Mouse (Mus musculus) neural tube, embryonic 11.5 days (tissue): Measurements from ENCODE around the gene Nxph1. TPM values are rescaled to one million over a fixed set of nuclear protein-coding genes. Genes with fewer than 3 reads are reported as not detected.
A peak's percentile ranks its signal among the peaks of the same experiment; 100 is the strongest.

Experiments
- ATAC-seq: fragments of 200-750 bp; cut with Nextera tagmentation; 2 replicates; pipeline ENCODE4 v1.8.0; 2017; ENCODE audit warnings: moderate number of reproducible peaks, mild to moderate bottlenecking, moderate TSS enrichment, moderate library complexity; ENCODE audit not compliant: insufficient read depth, low FRiP score, low TSS enrichment
- DNase-seq: peaks from one replicate; pipeline ENCODE4 v3.0.0-alpha.2; 2015; ENCODE audit warnings: low spot score
- H3K27ac ChIP-seq: fragments of 300-500 bp; sonication (generic); 2 replicates; pipeline ENCODE4 v1.5.1; 2014; ENCODE audit warnings: low read depth, mild to moderate bottlenecking, low read length
- H3K27me3 ChIP-seq: fragments of 300-500 bp; sonication (generic); 2 replicates; pipeline ENCODE4 v1.6.1; 2014; ENCODE audit warnings: mild to moderate bottlenecking, low read length, mixed read lengths; ENCODE audit not compliant: control insufficient read depth, insufficient read depth
- H3K36me3 ChIP-seq: fragments of 300-500 bp; sonication (generic); 2 replicates; pipeline ENCODE4 v1.6.1; 2014; ENCODE audit warnings: mild to moderate bottlenecking, low read length, moderate library complexity, mixed read lengths; ENCODE audit not compliant: control insufficient read depth, insufficient read depth
- H3K4me1 ChIP-seq: fragments of 300-500 bp; sonication (generic); 2 replicates; pipeline ENCODE4 v1.6.1; 2014; ENCODE audit warnings: low read length, mixed read lengths; ENCODE audit not compliant: control insufficient read depth, insufficient read depth
- H3K4me2 ChIP-seq: fragments of 300-500 bp; sonication (generic); 2 replicates; pipeline ENCODE4 v1.6.1; 2014; ENCODE audit warnings: low read depth, mild to moderate bottlenecking, moderate library complexity
- H3K4me3 ChIP-seq: fragments of 300-500 bp; sonication (generic); 2 replicates; pipeline ENCODE4 v1.5.1; 2014; ENCODE audit warnings: low read depth, low read length
- H3K9ac ChIP-seq: fragments of 300-500 bp; sonication (generic); 2 replicates; pipeline ENCODE4 v1.6.1; 2014; ENCODE audit warnings: mild to moderate bottlenecking, low read length
- H3K9me3 ChIP-seq: fragments of 300-500 bp; sonication (generic); 2 replicates; pipeline ENCODE4 v1.6.1; 2016; ENCODE audit warnings: low read length; ENCODE audit not compliant: control insufficient read depth
- WGBS: fragments of 180-500 bp; shearing (Covaris S2); extraction: QIAGEN DNeasy Blood & Tissue Kit; methylation state at CpG from one replicate; pipeline ENCODE4 v1.1.7; 2014; 5-methylcytosine and 5-hydroxymethylcytosine counted together
- polyA plus RNA-seq: library from polyadenylated mRNA; unstranded; fragments of >200 nt; fragmentation: Nextera tagmentation; extraction: Ambion mirVana; gene quantifications from 2 replicates; pipeline ENCODE4 v1.2.1, GENCODE M21; 2014

Gene Nxph1
- polyA plus RNA-seq, 1 experiment from 2014 or later, result 9.4 TPM

DNA sequence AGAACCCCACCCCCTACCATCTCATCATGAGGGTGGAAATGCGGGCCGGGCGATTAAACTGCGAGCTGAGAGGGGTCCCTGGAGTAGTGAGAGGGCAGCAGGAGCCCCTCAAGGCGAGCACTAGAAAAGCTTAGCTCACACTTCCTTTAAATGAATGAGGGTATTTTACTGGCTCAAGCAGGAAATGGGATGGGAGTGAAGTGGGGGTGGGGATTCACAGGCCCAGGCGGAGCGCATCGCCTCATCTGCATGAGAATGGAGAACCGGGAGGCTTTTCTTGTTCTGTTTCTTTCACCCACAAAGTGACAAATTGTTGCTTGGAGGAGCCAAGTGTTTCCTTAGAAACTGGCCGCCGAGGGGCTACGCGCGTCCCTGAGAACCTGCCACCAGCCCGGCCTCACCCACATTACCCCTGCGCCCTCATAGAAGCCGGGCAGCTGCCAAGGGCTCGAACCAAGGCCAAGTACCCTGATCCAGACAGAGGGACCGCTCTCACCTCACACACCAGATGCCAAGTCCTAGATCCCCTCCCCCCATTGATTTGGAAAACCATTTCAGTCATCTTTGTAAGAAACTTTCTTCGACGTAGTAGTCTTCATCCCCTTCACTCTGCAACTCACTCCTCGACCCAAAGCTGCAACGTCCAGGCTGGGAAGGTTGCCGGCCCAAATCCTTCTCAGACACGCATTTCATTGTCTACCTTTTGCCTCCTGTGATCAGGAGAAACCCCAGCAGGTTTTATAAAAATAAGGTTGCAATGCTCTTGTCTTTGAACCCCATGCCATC lies 8.7 kb downstream of the Nxph1 start:
- DNase-seq, result peak; percentile 74
- Histone ChIP-seq H3K27me3 (peaks cover 53% of the 10 kb centered on the region), H3K4me2 (peak overlapping the region; percentile 45), H3K9me3 (no peaks in the 10 kb centered on the region), H3K36me3 (no peaks in the 10 kb centered on the region), H3K4me3 (peak overlapping the region; percentile 20), H3K27ac (no peak overlapping the region), H3K9ac (no peak overlapping the region), H3K4me1 (peaks cover 11% of the 10 kb centered on the region)
- WGBS, result 1% methylated on average over 25 of the region's 25 CpGs
- peak; percentile 82 for ATAC-seq

DNA sequence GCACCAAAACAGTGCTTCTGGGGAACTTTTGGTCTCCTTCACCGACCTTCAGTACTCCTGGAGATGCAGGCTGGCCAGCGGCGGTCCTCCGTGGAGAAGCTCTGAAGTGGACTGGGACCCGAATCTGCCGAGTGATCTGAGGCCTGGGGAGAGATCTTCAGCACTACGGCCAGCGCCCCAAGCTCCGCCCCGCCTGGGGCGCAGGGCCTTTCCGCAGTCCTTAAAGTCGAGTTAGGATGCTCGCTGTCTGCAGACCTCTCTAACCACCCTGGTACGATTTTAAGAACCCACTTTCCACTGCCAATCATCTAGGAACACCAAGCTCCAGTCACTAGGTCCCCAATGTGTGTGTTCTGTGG lies 9.3 kb downstream of the Nxph1 start:
- DNase-seq, result peak; percentile 74
- Histone ChIP-seq H3K4me3 (peak overlapping the region; percentile 18), H3K9ac (no peak overlapping the region), H3K27me3 (peaks cover 49% of the 10 kb centered on the region), H3K4me2 (peak overlapping the region; percentile 45), H3K4me1 (peaks cover 11% of the 10 kb centered on the region), H3K36me3 (no peaks in the 10 kb centered on the region), H3K9me3 (no peaks in the 10 kb centered on the region), H3K27ac (no peak overlapping the region)
- ATAC-seq, result peak; percentile 31
- WGBS, result under 1% methylated on average over 15 of the region's 15 CpGs

DNA sequence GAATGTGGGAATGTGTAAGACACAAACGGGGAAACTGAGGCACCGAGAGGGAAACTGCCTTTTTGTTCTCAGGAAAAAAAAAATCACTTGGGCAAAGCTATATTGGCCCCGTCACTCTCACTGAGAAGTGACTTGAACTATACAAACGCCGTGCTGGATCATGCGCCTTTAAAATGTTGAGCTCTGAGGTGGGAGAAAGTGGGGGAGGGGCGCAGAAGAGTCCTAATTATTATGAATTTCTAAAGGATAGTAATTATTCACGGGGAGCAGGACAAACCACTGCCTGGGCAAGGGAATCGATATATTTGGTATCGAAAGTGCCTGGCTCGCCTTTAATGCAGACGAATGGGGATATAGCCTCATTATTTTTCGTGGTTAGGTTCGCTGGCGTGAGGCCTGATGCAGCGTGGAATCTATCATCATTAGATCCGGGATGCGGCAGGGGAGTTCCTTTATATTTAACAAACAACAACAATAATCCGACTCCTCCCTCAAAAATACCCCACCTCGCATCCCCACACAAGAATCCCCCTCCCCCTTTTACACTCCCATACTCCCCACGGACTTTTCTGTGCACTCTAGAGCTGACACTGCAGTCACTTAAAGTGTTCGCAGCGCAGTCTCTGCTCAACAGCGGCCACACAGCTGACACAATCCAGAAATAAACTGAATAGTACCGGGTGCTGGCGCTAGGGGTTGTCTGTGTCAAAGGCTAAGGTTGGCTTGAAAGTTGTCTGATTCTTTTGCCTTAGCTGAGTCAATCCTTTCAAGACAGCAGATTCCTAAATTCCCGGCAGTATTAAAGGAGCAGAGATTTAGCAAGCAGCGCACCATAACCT lies 10.1 kb downstream of the Nxph1 start:
- H3K27me3 ChIP-seq, result peaks cover 41% of the 10 kb centered on the region
- 2% methylated on average over 28 of the region's 28 CpGs for WGBS
- peaks cover 11% of the 10 kb centered on the region for H3K4me1 ChIP-seq
- no peak overlapping the region for H3K27ac ChIP-seq
- no peaks in the 10 kb centered on the region for H3K36me3 ChIP-seq
- peak overlapping the region; percentile 45 for H3K4me2 ChIP-seq
- H3K4me3 ChIP-seq, result peak overlapping the region; percentile 18
- H3K9me3 ChIP-seq, result no peaks in the 10 kb centered on the region
- DNase-seq, result peak; percentile 58
- no peak overlapping the region for H3K9ac ChIP-seq
- ATAC-seq, result peak; percentile 45

DNA sequence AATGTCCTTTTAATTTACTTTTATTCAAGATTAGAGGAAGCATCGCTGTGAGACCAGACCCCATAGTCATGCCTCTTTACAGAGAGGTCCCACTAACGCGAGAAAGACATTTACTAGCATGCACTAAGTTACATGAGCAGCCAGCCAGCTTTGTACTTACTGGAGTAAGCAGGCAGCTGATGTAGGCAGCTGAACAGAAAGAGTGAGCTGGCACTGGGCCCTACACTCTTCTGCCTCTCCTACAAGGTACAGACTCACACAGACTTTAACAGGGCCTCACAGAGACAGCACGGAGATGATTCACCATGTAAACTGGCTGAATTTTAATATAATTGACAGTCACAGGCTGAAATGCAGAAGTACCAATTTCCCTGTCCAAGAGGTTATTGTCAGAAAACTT lies 11.6 kb downstream of the Nxph1 start:
- H3K9ac ChIP-seq, result no peak overlapping the region
- no peak overlapping the region for H3K4me2 ChIP-seq
- no peak overlapping the region for H3K4me3 ChIP-seq
- ATAC-seq (no peak), DNase-seq (no peak)
- no peak overlapping the region for H3K27ac ChIP-seq
- no peaks in the 10 kb centered on the region for H3K9me3 ChIP-seq
- peaks cover 11% of the 10 kb centered on the region for H3K4me1 ChIP-seq
- peaks cover 29% of the 10 kb centered on the region for H3K27me3 ChIP-seq
- WGBS, result 89% methylated on average over 4 of the region's 4 CpGs
- no peaks in the 10 kb centered on the region for H3K36me3 ChIP-seq

DNA sequence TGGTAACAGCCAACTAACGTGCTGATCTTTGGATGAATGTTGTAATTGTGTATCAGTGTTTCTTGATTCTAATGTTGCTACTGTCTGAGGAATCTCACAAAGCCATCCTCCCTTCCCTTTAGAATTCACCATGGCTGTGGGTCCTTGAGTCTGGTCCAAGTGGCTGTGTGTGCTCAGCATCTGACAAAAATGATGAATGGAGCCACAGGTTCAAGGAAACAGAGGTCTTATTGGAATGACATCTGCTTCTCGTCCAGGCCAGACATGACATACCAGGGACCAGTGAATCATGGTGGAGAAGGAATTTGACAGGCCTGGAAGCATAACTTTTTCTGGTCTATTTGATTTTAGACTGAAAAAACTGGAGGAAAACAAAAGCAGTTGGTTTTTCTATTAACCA lies 22.3 kb downstream of the Nxph1 start:
- no peaks in the 10 kb centered on the region for H3K4me1 ChIP-seq
- 63% methylated on average over 2 of the region's 2 CpGs for WGBS
- DNase-seq, result no peak
- no peaks in the 10 kb centered on the region for H3K36me3 ChIP-seq
- no peak overlapping the region for H3K27ac ChIP-seq
- no peaks in the 10 kb centered on the region for H3K9me3 ChIP-seq
- H3K4me3 ChIP-seq, result no peak overlapping the region
- H3K27me3 ChIP-seq, result no peaks in the 10 kb centered on the region
- H3K4me2 ChIP-seq, result no peak overlapping the region
- ATAC-seq, result no peak
- H3K9ac ChIP-seq, result no peak overlapping the region

DNA sequence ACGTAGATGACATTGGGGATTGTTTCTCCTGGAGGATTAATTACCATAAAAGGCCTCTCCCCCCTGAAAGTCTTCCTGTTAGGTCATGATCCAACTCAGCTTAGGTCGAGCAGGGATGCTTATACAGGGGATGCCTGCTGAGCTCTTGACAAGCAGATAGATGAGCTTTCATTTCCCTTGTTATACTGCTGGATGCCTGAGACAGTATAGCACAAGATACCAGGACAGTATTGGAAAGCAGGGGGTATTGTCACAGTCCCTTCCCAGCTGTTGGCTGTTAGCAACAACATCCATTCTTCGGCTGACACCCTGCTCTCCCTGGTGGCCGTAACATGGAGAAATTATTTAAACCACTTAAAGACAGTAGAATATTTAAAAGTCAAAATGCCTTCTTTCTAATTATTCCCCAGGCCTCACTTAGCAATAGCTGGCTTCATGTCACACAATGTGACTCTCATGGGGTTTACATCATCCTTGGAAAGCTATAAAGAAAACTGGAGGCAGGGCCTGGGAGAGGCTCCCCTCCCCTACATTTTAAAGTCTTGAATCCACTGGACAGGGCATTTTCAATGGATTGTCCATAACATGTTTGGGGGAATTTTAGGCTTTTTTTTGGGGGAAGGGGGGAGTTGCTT lies 31.1 kb downstream of the Nxph1 start:
- 21% methylated on average over 4 of the region's 4 CpGs for WGBS
- ATAC-seq (peak; percentile 48; the same call in 1 of the 2 replicates), DNase-seq (no peak)
- Histone ChIP-seq H3K27ac (no peak overlapping the region), H3K4me1 (0 out of 2 replicates have a peak, but pooled peaks cover 4% of the 10 kb centered on the region), H3K4me2 (no peak overlapping the region), H3K4me3 (no peak overlapping the region), H3K27me3 (no peaks in the 10 kb centered on the region), H3K9ac (no peak overlapping the region), H3K9me3 (no peaks in the 10 kb centered on the region), H3K36me3 (no peaks in the 10 kb centered on the region)

DNA sequence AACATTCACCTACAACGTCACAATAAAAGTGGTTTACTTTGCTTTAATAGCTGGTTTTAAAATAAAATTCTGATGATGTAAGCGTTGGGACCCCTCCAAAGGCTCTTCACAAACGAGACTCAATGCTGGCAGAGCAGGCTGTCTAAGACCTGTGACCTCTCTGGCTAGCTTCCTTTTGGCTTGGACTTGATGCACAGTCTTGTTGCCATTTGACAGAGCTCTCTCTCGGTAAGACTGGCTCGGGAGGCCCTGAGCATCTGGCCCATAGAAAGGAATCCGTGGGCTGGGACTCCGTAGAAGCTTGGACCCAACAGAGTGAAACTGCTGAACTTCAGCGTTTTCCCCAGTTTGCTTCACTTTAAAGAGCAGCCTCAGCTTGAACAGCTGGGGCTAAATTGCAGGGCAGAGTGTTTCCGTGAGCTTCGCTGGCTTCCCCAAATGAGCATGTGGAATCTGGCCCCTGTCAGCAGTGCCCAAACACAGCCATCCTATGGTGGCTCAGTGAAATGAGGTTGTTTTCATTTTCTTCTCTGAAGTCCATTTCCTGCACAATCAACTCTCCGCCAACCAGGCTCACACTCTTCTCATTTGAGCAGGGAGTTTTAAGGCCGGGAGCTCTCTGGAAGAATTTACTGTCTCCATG lies 48.2 kb downstream of the Nxph1 start:
- no peaks in the 10 kb centered on the region for H3K9me3 ChIP-seq
- no peaks in the 10 kb centered on the region for H3K36me3 ChIP-seq
- H3K4me3 ChIP-seq, result no peak overlapping the region
- H3K4me2 ChIP-seq, result no peak overlapping the region
- no peaks in the 10 kb centered on the region for H3K4me1 ChIP-seq
- 63% methylated on average over 12 of the region's 12 CpGs for WGBS
- H3K9ac ChIP-seq, result no peak overlapping the region
- DNase-seq, result no peak
- ATAC-seq, result no peak
- H3K27ac ChIP-seq, result no peak overlapping the region
- no peaks in the 10 kb centered on the region for H3K27me3 ChIP-seq

DNA sequence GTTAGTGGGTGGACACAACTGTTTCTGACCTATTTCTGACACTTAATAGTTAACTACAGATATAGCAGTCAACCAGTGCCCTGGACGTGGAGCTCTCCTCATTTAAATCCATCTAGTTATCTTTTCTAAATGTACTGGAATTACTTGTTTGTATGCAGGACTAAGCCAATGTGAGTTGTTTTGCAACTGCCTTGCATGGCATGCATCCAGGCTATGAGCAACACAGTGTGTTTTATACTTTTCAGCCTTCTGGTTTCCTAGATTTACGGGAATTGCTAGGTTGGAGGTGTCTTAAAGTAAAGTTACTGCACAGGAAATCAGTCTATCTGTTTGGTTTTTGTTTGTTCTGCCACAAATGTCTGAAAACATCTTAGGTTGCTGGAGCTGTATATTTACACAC lies 49.1 kb downstream of the Nxph1 start:
- no peak overlapping the region for H3K4me3 ChIP-seq
- ATAC-seq (no peak), DNase-seq (no peak)
- H3K27ac ChIP-seq, result no peak overlapping the region
- no peaks in the 10 kb centered on the region for H3K9me3 ChIP-seq
- no peaks in the 10 kb centered on the region for H3K4me1 ChIP-seq
- no peaks in the 10 kb centered on the region for H3K36me3 ChIP-seq
- H3K27me3 ChIP-seq, result no peaks in the 10 kb centered on the region
- H3K9ac ChIP-seq, result no peak overlapping the region
- WGBS, result 81% methylated on average over 2 of the region's 2 CpGs
- no peak overlapping the region for H3K4me2 ChIP-seq
